Mouse (Mus musculus): ENCODE measurements around the gene Plagl2. TPM values are rescaled to one million over a fixed set of nuclear protein-coding genes. Genes with fewer than 3 reads are reported as not detected.
A peak's percentile ranks its signal among the peaks of the same experiment; 100 is the strongest.

The Plagl2 gene
- polyA plus RNA-seq, 1 experiment from 2014 or later, result 21.4 TPM

DNA sequence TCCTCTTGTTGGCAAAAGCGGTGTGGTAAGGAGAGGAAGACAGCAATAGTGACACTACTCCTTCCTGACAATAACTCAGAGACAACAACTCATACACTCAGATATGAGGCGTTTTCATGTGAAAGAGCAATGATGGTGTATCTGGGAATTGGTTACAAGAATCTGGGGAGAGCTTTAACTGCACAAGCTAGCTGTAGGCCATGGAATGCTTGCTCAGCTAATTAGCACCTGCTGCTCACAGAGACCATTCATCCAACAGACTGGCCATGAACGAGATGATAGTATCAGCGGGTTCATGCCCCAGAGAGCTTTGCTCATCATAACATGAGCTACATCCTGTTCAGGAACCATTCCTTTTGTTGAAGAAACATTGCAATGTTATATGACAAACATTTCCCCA is 4.0 kb downstream of the Plagl2 start:
- no peak overlapping the region for H3K4me2 ChIP-seq

DNA sequence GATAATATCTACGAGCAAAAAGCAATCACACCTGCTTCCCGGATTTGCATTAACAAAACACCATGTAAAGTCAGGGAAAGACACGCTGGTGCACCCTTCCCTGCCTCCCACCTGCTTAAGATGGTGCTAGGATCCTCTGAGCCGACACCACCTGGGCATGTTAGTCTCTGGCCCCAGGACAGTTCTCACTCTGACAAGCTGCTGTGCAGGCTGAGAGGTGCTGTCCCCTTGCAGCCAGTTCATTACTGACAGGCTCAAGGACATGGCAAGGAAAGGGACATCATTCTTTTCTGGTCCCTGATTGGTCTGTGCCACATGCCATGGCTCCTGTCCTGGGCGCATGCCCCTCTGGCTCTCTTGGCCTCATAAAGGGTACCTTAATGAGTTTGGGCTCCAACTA is 12.7 kb downstream of the Plagl2 start:
- 86% methylated on average over 5 of the region's 5 CpGs for WGBS

More for the DNA sequence above, 4.0 kb downstream of the Plagl2 start:
- no peak for ATAC-seq (ENCODE audit: low FRiP score)
- Histone ChIP-seq H3K9me3 (no peaks in the 10 kb centered on the region), H3K27me3 (no peaks in the 10 kb centered on the region), H3K27ac (no peak overlapping the region), H3K36me3 (replicated peaks) (peaks cover 49% of the 10 kb centered on the region), H3K4me3 (replicated peaks) (no peak overlapping the region), H3K9ac (no peak overlapping the region), H3K4me1 (peaks cover 35% of the 10 kb centered on the region)
- WGBS, result 75% methylated on average over 4 of the region's 4 CpGs

DNA sequence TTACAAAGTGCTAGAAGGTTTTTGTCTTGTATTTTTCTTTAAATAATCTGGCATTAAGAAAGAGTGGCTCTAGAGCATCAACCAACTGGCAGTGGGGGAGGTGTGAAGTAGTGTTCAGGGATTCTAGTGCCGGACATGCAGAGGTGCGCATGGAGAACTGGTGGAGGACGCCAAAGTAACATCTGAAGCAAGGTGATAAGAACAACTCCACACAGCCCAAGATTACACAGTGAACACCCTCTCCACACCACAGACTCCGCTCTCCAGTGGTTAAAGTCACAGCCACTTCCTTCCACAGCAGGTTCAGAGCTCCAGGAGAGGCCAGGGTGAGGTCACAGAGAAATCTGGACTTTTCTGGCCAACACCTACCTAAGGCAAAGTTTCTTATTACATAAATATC is 13.3 kb downstream of the Plagl2 start:
- H3K4me2 ChIP-seq, result no peak overlapping the region
- no peaks in the 10 kb centered on the region for H3K27me3 ChIP-seq
- peaks cover 14% of the 10 kb centered on the region for H3K4me1 ChIP-seq
- 98% methylated on average over 4 of the region's 4 CpGs for WGBS
- no peak for ATAC-seq (ENCODE audit: low FRiP score)
- H3K9me3 ChIP-seq, result no peaks in the 10 kb centered on the region
- H3K27ac ChIP-seq, result no peak overlapping the region
- peaks cover 57% of the 10 kb centered on the region for H3K36me3 ChIP-seq (replicated peaks)
- no peak overlapping the region for H3K4me3 ChIP-seq (replicated peaks)
- H3K9ac ChIP-seq, result no peak overlapping the region

More for the DNA sequence above, 12.7 kb downstream of the Plagl2 start:
- H3K4me3 ChIP-seq (replicated peaks), result no peak overlapping the region
- no peak overlapping the region for H3K27ac ChIP-seq
- no peak for ATAC-seq (ENCODE audit: low FRiP score)
- H3K27me3 ChIP-seq, result no peaks in the 10 kb centered on the region
- H3K36me3 ChIP-seq (replicated peaks), result peaks cover 62% of the 10 kb centered on the region
- no peaks in the 10 kb centered on the region for H3K9me3 ChIP-seq
- H3K9ac ChIP-seq, result no peak overlapping the region
- no peak overlapping the region for H3K4me2 ChIP-seq
- peaks cover 14% of the 10 kb centered on the region for H3K4me1 ChIP-seq

DNA sequence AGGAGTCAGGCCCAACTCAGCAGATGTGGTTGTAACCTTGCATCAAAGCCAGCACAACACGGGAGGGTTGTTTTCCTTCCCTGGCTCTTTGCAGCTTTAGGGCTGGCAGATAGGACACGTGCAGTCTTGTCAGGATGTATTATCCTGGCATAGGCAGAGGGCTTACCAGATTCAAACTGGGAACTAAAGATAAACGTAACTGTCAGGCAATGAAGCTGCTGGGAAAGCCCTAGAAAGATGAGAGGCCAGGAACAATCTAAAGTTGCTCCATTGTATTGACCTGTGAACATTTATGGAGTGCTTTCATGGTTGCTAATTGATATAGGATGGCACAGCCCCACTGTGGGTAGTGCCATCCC is 15.7 kb downstream of the Plagl2 start:
- 9% methylated on average over 3 of the region's 3 CpGs for WGBS
- H3K9ac ChIP-seq, result peak overlapping the region; percentile 66; the same call in 1 of the 2 replicates
- peak overlapping the region; percentile 16; the same call in 1 of the 2 replicates for H3K27ac ChIP-seq
- no peaks in the 10 kb centered on the region for H3K9me3 ChIP-seq
- peak overlapping the region; percentile 51; the same call in 1 of the 2 replicates for H3K4me3 ChIP-seq (replicated peaks)
- ATAC-seq (ENCODE audit: low FRiP score), result no peak
- H3K27me3 ChIP-seq, result no peaks in the 10 kb centered on the region
- H3K36me3 ChIP-seq (replicated peaks), result peaks cover 36% of the 10 kb centered on the region
- H3K4me2 ChIP-seq, result peak overlapping the region; percentile 72
- H3K4me1 ChIP-seq, result peaks cover 14% of the 10 kb centered on the region

DNA sequence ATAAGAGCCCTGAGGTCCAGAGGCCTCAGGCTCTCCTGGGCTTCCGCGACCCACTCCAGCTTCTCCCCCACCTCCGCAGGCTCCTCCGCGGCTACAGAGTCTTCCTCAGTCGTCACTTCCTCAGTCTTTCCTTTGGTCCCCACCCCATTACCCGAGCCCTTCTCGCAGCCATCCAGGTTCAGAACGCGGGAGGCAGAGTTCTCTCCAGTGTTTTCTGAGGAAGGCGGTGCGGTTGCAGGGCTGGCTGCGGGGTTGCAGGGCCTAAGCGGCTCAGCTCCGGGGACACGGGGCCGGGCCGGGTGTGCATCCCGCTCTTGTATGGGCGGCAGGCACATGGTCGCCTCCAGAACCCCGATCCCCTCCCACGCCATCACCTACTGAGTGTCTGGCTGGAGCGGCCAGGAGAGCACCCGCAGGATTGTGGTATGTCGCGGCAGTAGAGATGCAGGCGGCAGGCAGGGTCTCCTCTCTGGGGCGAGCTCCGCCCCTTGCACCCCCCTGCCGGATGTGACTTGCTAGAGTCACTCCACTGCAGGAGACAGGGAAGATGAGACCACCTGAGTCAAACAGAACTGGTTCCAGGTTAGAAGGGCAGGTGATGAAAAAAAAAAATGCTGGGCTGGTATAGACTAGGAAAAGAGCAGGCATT is 16.2 kb downstream of the Plagl2 start, which contains the start of gene Tspyl3:
Gene Tspyl3, minus strand, starts transcription at position 496 of the 649 bp plus-strand sequence.
- Histone ChIP-seq H3K4me1 (peaks cover 14% of the 10 kb centered on the region), H3K9ac (peak within 1 kb of the TSS; percentile 66), H3K9me3 (no peaks in the 10 kb centered on the region), H3K4me3 (replicated peaks) (peak within 1 kb of the TSS; percentile 51), H3K36me3 (replicated peaks) (peaks cover 31% of the 10 kb centered on the region), H3K27ac (peak within 1 kb of the TSS; percentile 69), H3K4me2 (peak within 1 kb of the TSS; percentile 72), H3K27me3 (no peaks in the 10 kb centered on the region)
- ATAC-seq (ENCODE audit: low FRiP score), result peak; percentile 57; the same call in 1 of the 2 replicates
- WGBS, result 4% methylated on average over 31 of the region's 31 CpGs

DNA sequence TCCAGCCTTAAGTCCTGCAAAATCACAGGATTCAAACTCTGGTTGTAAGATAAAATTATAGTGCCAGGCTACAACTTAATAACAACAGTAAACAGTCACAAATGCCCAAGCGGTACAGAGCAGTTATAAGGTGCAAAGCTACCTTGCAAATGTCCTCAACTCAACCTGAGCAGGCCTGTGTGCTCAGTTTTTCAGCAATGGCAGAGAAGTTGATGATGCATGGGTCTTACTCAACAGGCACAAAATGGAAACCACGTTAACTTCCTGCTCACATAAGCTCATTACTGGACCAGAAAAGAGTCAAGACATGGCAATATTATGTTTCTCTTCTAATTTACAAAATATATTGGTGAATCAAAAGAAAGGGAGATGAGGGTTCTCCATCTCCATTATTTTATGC is 18.7 kb downstream of the Plagl2 start:
- no peak for ATAC-seq (ENCODE audit: low FRiP score)
- H3K4me2 ChIP-seq, result no peak overlapping the region
- H3K36me3 ChIP-seq (replicated peaks), result peaks cover 9% of the 10 kb centered on the region; the same call in 1 of the 2 replicates
- H3K4me1 ChIP-seq, result peaks cover 14% of the 10 kb centered on the region
- no peaks in the 10 kb centered on the region for H3K9me3 ChIP-seq
- no peak overlapping the region for H3K9ac ChIP-seq
- H3K27ac ChIP-seq, result no peak overlapping the region
- 96% methylated on average over 2 of the region's 2 CpGs for WGBS
- no peaks in the 10 kb centered on the region for H3K27me3 ChIP-seq
- no peak overlapping the region for H3K4me3 ChIP-seq (replicated peaks)

DNA sequence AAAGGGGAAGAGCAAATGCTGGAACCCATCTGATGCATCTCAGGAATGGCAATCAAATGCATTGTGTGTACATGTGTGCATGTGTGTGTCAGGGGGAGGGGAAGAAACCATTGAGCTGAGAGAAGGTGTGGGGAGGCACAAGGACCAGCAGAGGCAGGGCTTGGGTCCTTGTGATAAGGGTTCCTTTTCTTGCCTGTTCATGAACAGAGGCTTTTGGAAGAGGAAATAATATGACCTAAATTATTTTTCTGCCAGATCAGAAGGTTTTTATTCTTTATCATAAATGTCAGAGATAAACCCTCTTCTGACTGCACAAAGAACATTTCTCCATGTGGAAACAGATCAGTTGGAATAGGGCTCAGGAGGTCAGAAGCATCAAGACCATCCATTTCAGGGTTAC is 19.1 kb downstream of the Plagl2 start:
- Histone ChIP-seq H3K27ac (no peak overlapping the region), H3K4me1 (peaks cover 14% of the 10 kb centered on the region), H3K4me3 (replicated peaks) (no peak overlapping the region), H3K27me3 (no peaks in the 10 kb centered on the region), H3K9me3 (no peaks in the 10 kb centered on the region), H3K36me3 (replicated peaks) (peaks cover 5% of the 10 kb centered on the region; the same call in 1 of the 2 replicates), H3K4me2 (no peak overlapping the region), H3K9ac (no peak overlapping the region)
- no peak for ATAC-seq (ENCODE audit: low FRiP score)

DNA sequence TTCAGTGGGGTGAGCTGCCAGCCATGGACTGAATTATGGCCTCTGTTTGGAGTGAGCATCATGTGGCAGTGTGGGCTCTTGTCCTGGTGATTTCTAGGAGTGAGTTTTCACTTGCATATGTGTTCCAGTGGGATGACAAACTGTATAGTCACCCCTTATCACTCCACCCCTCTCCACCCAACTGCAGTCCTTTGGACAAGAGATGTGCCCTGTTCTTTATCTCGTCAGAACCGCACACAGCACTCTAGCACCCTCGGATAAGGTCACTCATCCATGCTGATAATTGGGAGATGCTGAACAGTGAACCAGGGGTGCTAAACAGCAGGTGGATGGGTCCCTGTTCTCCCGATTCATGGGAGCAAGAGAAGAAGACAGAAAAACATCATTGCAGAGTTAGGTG is 19.6 kb downstream of the Plagl2 start:
- ATAC-seq (ENCODE audit: low FRiP score), result no peak
- H3K9ac ChIP-seq, result no peak overlapping the region
- H3K4me1 ChIP-seq, result peaks cover 14% of the 10 kb centered on the region

DNA sequence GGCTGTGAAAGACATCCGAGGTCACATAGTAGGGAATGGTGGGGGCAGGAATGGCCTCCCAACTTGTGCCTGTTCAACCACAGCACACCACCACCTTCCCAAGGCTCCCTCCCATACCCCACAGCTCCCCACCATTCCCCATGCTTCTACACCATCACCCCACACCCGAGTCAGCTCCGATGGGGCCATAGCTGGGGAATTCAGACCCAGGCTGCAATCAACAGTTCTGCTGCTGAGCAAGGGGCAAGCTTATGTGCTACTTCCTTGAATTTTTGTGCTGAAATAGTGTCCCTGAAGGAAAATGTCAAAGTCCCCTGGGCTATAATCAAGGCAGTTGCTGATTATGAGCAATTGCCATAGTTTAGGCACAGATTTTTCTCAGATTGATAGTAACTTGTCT is 22.7 kb downstream of the Plagl2 start:
- WGBS, result 88% methylated on average over 3 of the region's 3 CpGs

More for the DNA sequence above, 19.6 kb downstream of the Plagl2 start:
- 0 out of 2 replicates have a peak, but pooled peaks cover under 1% of the 10 kb centered on the region for H3K36me3 ChIP-seq (replicated peaks)
- H3K9me3 ChIP-seq, result no peaks in the 10 kb centered on the region
- no peak overlapping the region for H3K27ac ChIP-seq
- H3K27me3 ChIP-seq, result no peaks in the 10 kb centered on the region
- H3K4me3 ChIP-seq (replicated peaks), result no peak overlapping the region
- 87% methylated on average over 4 of the region's 4 CpGs for WGBS
- H3K4me2 ChIP-seq, result no peak overlapping the region

DNA sequence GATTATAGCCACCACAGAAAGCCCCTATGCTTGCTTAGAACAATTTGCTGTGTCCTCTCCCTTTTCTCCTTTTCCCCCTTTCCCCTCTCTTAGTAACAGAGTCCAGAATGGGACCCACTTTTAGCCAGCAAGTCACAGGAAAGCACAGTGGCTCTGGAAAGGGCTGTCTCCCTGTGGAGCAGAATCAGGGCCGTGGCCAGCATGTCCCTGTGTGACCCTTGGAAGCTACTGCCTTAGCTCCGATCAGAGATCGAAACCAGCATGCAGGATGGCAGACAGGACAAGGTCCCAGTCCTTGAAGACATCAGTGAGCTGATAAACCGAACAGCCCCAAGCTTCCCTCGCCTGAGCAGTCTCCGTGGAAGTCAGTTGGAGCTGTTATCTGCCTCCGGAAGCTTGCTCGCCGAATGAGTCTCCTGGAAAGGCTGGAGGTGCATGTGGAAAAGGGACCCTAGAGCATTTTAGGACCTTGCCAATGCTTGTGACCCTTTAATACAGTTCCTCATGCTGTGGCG is 23.3 kb downstream of the Plagl2 start:
- no peak for ATAC-seq (ENCODE audit: low FRiP score)

More for the DNA sequence above, 22.7 kb downstream of the Plagl2 start:
- no peaks in the 10 kb centered on the region for H3K4me1 ChIP-seq
- H3K9me3 ChIP-seq, result no peaks in the 10 kb centered on the region
- no peaks in the 10 kb centered on the region for H3K27me3 ChIP-seq
- H3K9ac ChIP-seq, result no peak overlapping the region
- ATAC-seq (ENCODE audit: low FRiP score), result no peak
- H3K27ac ChIP-seq, result no peak overlapping the region
- H3K4me2 ChIP-seq, result no peak overlapping the region
- H3K4me3 ChIP-seq (replicated peaks), result no peak overlapping the region
- no peaks in the 10 kb centered on the region for H3K36me3 ChIP-seq (replicated peaks)

DNA sequence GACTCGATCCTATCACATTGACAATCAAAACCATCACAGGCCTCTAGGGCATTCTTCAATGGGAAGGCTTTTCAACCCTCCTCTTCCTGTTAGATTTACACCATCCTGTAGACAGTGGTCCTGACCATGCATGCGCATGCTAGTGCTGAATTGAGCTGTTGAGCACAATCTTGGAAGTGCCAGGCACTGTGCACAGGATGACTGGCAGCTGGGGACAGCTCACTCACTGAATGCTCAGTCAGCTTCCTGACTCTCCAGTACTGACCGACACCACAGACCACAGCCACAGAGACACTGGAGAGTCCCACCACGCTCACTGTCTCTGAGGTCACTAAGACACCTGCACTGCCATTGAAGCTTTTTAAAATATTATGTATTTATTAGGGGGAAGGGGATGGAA is 25.8 kb downstream of the Plagl2 start:
- no peaks in the 10 kb centered on the region for H3K4me1 ChIP-seq
- H3K36me3 ChIP-seq (replicated peaks), result no peaks in the 10 kb centered on the region
- WGBS, result 88% methylated on average over 4 of the region's 4 CpGs
- no peak overlapping the region for H3K4me2 ChIP-seq
- H3K9ac ChIP-seq, result no peak overlapping the region
- no peak overlapping the region for H3K4me3 ChIP-seq (replicated peaks)
- H3K27me3 ChIP-seq, result no peaks in the 10 kb centered on the region
- H3K9me3 ChIP-seq, result no peaks in the 10 kb centered on the region
- H3K27ac ChIP-seq, result no peak overlapping the region
- ATAC-seq (ENCODE audit: low FRiP score), result no peak

More for the DNA sequence above, 23.3 kb downstream of the Plagl2 start:
- Histone ChIP-seq H3K36me3 (replicated peaks) (no peaks in the 10 kb centered on the region), H3K4me1 (no peaks in the 10 kb centered on the region), H3K27ac (no peak overlapping the region), H3K4me2 (no peak overlapping the region), H3K9me3 (no peaks in the 10 kb centered on the region), H3K9ac (no peak overlapping the region), H3K27me3 (no peaks in the 10 kb centered on the region), H3K4me3 (replicated peaks) (no peak overlapping the region)
- WGBS, result 88% methylated on average over 10 of the region's 10 CpGs

DNA sequence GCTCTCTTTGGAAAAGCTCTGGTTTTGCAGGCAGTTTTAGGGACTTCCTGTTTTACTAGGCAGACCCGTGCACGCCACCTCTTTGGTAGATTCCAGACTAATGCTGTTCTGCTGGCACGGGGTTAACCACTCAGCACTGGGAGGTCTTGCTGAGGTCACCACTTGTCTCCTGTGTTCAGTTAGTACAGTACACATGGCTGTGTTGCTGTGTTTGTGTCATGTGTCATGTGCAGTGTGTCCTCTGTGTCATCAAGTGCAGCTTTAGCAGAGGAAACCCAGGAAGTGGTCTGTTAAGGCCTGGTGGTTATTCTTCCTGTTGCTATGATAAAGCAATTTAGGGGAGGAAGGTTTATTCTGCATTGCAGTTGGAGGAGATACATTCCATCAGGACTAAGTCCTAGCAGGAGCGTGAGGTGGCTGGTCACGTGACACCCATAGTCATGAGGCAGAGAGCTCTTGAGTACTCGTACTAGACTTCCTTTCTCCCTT is 26.4 kb downstream of the Plagl2 start:
- no peak for ATAC-seq (ENCODE audit: low FRiP score)
- WGBS, result 79% methylated on average over 6 of the region's 6 CpGs
- H3K4me3 ChIP-seq (replicated peaks), result no peak overlapping the region

DNA sequence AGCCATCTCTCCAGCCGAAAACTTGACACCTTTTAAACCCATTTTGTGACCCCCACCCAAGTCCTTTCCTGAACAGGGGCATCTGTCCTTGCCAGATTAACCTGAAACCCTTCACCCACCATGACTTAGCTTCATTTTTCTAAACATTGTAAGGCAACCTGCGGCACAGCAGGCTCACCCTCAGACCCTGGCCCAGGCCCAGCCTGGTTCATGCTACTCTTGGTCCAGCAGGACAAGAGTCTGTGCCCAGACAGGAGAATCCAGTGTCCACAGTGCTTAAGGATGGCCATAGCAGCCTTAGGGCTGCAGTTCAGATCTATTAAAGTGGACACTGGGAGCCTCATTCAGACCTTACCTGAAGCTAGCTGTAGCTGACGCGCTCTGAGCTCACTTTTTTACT is 27.9 kb downstream of the Plagl2 start:
- H3K27ac ChIP-seq, result no peak overlapping the region
- ATAC-seq (ENCODE audit: low FRiP score), result no peak

More for the DNA sequence above, 26.4 kb downstream of the Plagl2 start:
- Histone ChIP-seq H3K4me1 (no peaks in the 10 kb centered on the region), H3K36me3 (replicated peaks) (peaks cover 3% of the 10 kb centered on the region), H3K27me3 (no peaks in the 10 kb centered on the region), H3K4me2 (no peak overlapping the region), H3K9me3 (no peaks in the 10 kb centered on the region), H3K9ac (no peak overlapping the region), H3K27ac (no peak overlapping the region)

More for the DNA sequence above, 27.9 kb downstream of the Plagl2 start:
- Histone ChIP-seq H3K36me3 (replicated peaks) (peaks cover 16% of the 10 kb centered on the region), H3K27me3 (no peaks in the 10 kb centered on the region), H3K9me3 (no peaks in the 10 kb centered on the region), H3K4me3 (replicated peaks) (no peak overlapping the region), H3K4me2 (no peak overlapping the region), H3K9ac (no peak overlapping the region), H3K4me1 (no peaks in the 10 kb centered on the region)
- whole genome bisulfite sequencing, result 87% methylated on average over 4 of the region's 4 CpGs

Data from forebrain, embryonic 12.5 days (tissue).